Mouse (Mus musculus) CH12.LX (cell line): Measurements from ENCODE around the gene Qrfp. TPM values are rescaled to one million over a fixed set of nuclear protein-coding genes. Genes with fewer than 3 reads are reported as not detected.

Experiments
- DNase-seq: peaks from one replicate; pipeline ENCODE4 v3.0.0-alpha.2; 2013; ENCODE audit errors: extremely low read depth
- H3K27ac ChIP-seq: 2 replicates; pipeline ENCODE4 v1.5.1; 2012; ENCODE audit warnings: low read depth, mild to moderate bottlenecking, control low read depth, moderate library complexity; ENCODE audit not compliant: insufficient read depth
- H3K27me3 ChIP-seq: replicated peaks from 2 replicates; pipeline ENCODE3; 2012; ENCODE audit warnings: inconsistent platforms
- H3K36me3 ChIP-seq, 2 experiments: replicated peaks in 1 of 2; 2 replicates each; pipeline versions ENCODE3 to v1.6.1; 2012; ENCODE audit warnings: inconsistent platforms in 1 of 2, low read length in 1 of 2, mild to moderate bottlenecking in 1 of 2, mixed read lengths in 1 of 2, moderate library complexity in 1 of 2; ENCODE audit not compliant: control insufficient read depth in 1 of 2, insufficient read depth in 1 of 2
- H3K4me1 ChIP-seq, 2 experiments: 2 replicates each; pipeline ENCODE4 v1.6.1; 2012; ENCODE audit warnings: inconsistent platforms in 1 of 2, moderate library complexity in 1 of 2; ENCODE audit not compliant: insufficient read depth in 2 of 2, control insufficient read depth in 1 of 2
- H3K4me2 ChIP-seq: 2 replicates; pipeline ENCODE4 v1.6.1; 2012; ENCODE audit warnings: low read depth, mild to moderate bottlenecking, control low read depth; ENCODE audit not compliant: poor library complexity, insufficient read depth, severe bottlenecking
- H3K4me3 ChIP-seq, 3 experiments: fragments of 150-350 bp in 1 of 3; sonication (generic) in 1 of 3; replicated peaks in 1 of 3; 2 replicates each; pipeline versions ENCODE3 to v1.5.1; 2011 to 2012; ENCODE audit warnings: low read depth in 2 of 3, low read length in 2 of 3, mild to moderate bottlenecking in 2 of 3, moderate library complexity in 2 of 3, control low read depth in 1 of 3, improper control_type of control experiment in 1 of 3, inconsistent platforms in 1 of 3, mixed read lengths in 1 of 3; ENCODE audit not compliant: poor library complexity in 1 of 3
- H3K79me2 ChIP-seq: replicated peaks from 2 replicates; pipeline ENCODE4 v1.6.1; 2012; ENCODE audit warnings: mild to moderate bottlenecking, moderate library complexity; ENCODE audit not compliant: control insufficient read depth, poor library complexity, insufficient read depth, severe bottlenecking; ENCODE audit errors: extremely low read depth
- H3K9ac ChIP-seq: 2 replicates; pipeline ENCODE4 v1.6.1; 2012; ENCODE audit warnings: low read depth, mild to moderate bottlenecking, control low read depth, moderate library complexity; ENCODE audit not compliant: insufficient read depth
- H3K9me3 ChIP-seq: replicated peaks from 2 replicates; pipeline ENCODE3; 2012; ENCODE audit warnings: low read length, inconsistent platforms, mixed read lengths
- BHLHE40 ChIP-seq: IDR thresholded peaks from 2 replicates; pipeline ENCODE4 v1.6.1; 2011; ENCODE audit warnings: mild to moderate bottlenecking, low read depth, low read length, improper control_type of control experiment
- CHD1 ChIP-seq: IDR thresholded peaks from 2 replicates; pipeline ENCODE4 v1.6.1; 2012; ENCODE audit warnings: low read depth, low read length, improper control_type of control experiment, inconsistent platforms
- CHD2 ChIP-seq: IDR thresholded peaks from 2 replicates; pipeline ENCODE4 v1.6.1; 2011; ENCODE audit warnings: low read length, improper control_type of control experiment
- CTCF ChIP-seq, 2 experiments: IDR thresholded peaks in 1 of 2; conservative IDR thresholded peaks in 1 of 2; 2 replicates each; pipeline ENCODE4 v1.5.1; 2011 to 2012; ENCODE audit warnings: low read depth in 2 of 2, low read length in 2 of 2, improper control_type of control experiment in 1 of 2, inconsistent platforms in 1 of 2, mild to moderate bottlenecking in 1 of 2, moderate library complexity in 1 of 2
- E2F4 ChIP-seq: IDR thresholded peaks from 2 replicates; pipeline ENCODE4 v1.6.1; 2011; ENCODE audit warnings: low read depth, low read length, improper control_type of control experiment; ENCODE audit not compliant: insufficient replicate concordance
- EP300 ChIP-seq: IDR thresholded peaks from 2 replicates; pipeline ENCODE4 v1.6.1; 2011; ENCODE audit warnings: low read length, improper control_type of control experiment
- ETS1 ChIP-seq: conservative IDR thresholded peaks from 2 replicates; pipeline ENCODE4 v1.6.1; 2012; ENCODE audit warnings: low read depth, mild to moderate bottlenecking, inconsistent platforms, low read length, improper control_type of control experiment, moderate library complexity
- HCFC1 ChIP-seq: IDR thresholded peaks from 2 replicates; pipeline ENCODE4 v1.6.1; 2012; ENCODE audit warnings: low read depth, mild to moderate bottlenecking, inconsistent platforms, low read length, improper control_type of control experiment
- IRF4 ChIP-seq: IDR thresholded peaks from 2 replicates; pipeline ENCODE4 v1.6.1; 2014; ENCODE audit warnings: low read depth, mild to moderate bottlenecking, inconsistent platforms, low read length, improper control_type of control experiment
- JUN ChIP-seq: IDR thresholded peaks from 2 replicates; pipeline ENCODE4 v1.6.1; 2011; ENCODE audit warnings: low read depth, mild to moderate bottlenecking, low read length, improper control_type of control experiment, moderate library complexity; ENCODE audit not compliant: insufficient read depth
- JUND ChIP-seq: conservative IDR thresholded peaks from 2 replicates; pipeline ENCODE4 v1.6.1; 2011; ENCODE audit warnings: low read depth, low read length, improper control_type of control experiment
- KAT2A ChIP-seq: IDR thresholded peaks from 2 replicates; pipeline ENCODE4 v1.6.1; 2012; ENCODE audit warnings: low read length, improper control_type of control experiment, inconsistent platforms; ENCODE audit not compliant: insufficient replicate concordance
- MAFK ChIP-seq: IDR thresholded peaks from 2 replicates; pipeline ENCODE4 v1.6.1; 2011; ENCODE audit warnings: low read length, improper control_type of control experiment; ENCODE audit not compliant: insufficient replicate concordance
- MAX ChIP-seq: IDR thresholded peaks from 2 replicates; pipeline ENCODE4 v1.6.1; 2011; ENCODE audit warnings: low read length, improper control_type of control experiment
- MAZ ChIP-seq: IDR thresholded peaks from 2 replicates; pipeline ENCODE4 v1.6.1; 2012; ENCODE audit warnings: low read depth, mild to moderate bottlenecking, inconsistent platforms, low read length, improper control_type of control experiment, moderate library complexity
- RAD21 ChIP-seq: IDR thresholded peaks from 2 replicates; pipeline ENCODE4 v1.6.1; 2011; ENCODE audit warnings: low read depth, mild to moderate bottlenecking, low read length, improper control_type of control experiment, moderate library complexity
- RCOR1 ChIP-seq: conservative IDR thresholded peaks from 2 replicates; pipeline ENCODE4 v1.6.1; 2012; ENCODE audit warnings: low read depth, mild to moderate bottlenecking, inconsistent platforms, low read length, improper control_type of control experiment
- SMC3 ChIP-seq: IDR thresholded peaks from 2 replicates; pipeline ENCODE4 v1.6.1; 2011; ENCODE audit warnings: low read depth, low read length, improper control_type of control experiment
- TBP ChIP-seq: conservative IDR thresholded peaks from 2 replicates; pipeline ENCODE4 v1.6.1; 2011; ENCODE audit warnings: low read depth, low read length, improper control_type of control experiment
- TCF12 ChIP-seq: IDR thresholded peaks from 2 replicates; pipeline ENCODE4 v1.6.1; 2014; ENCODE audit warnings: low read depth, mild to moderate bottlenecking, inconsistent platforms, low read length, improper control_type of control experiment
- UBTF ChIP-seq: IDR thresholded peaks from 2 replicates; pipeline ENCODE4 v1.6.1; 2012; ENCODE audit warnings: low read depth, mild to moderate bottlenecking, inconsistent platforms, low read length, improper control_type of control experiment, moderate library complexity
- USF1 ChIP-seq: IDR thresholded peaks from 2 replicates; pipeline ENCODE4 v1.6.1; 2014; ENCODE audit warnings: low read depth, mild to moderate bottlenecking, inconsistent platforms, low read length, improper control_type of control experiment
- USF2 ChIP-seq: conservative IDR thresholded peaks from 2 replicates; pipeline ENCODE4 v1.6.1; 2011; ENCODE audit warnings: low read depth, low read length, improper control_type of control experiment
- ZMIZ1 ChIP-seq: IDR thresholded peaks from 2 replicates; pipeline ENCODE4 v1.6.1; 2012; ENCODE audit warnings: low read depth, mild to moderate bottlenecking, inconsistent platforms, low read length, improper control_type of control experiment
- ZNF384 ChIP-seq: IDR thresholded peaks from 2 replicates; pipeline ENCODE4 v1.6.1; 2012; ENCODE audit warnings: low read depth, low read length, improper control_type of control experiment, inconsistent platforms
- dilution Hi-C: fragments of 300-500 bp; cut with MboI; formaldehyde crosslinking; loops from 2 replicates; pipeline ENCODE4 v1.14.3; 2020; ENCODE audit warnings: low sequenced_read_pairs; ENCODE audit not compliant: extremely low pct_unique_long_range_greater_than_20kb, extremely low pct_ligation_motif_present
- in situ Hi-C: fragments of 300-500 bp; cut with MboI; formaldehyde crosslinking; loops from 3 replicates; pipeline ENCODE4 v1.14.3; 2019; ENCODE audit warnings: low sequenced_read_pairs, low pct_ligation_motif_present, low pct_unique_long_range_greater_than_20kb, mixed read lengths
- polyA plus RNA-seq: library from polyadenylated mRNA; unstranded; fragments of >175 nt; gene quantifications from 2 replicates; pipeline ENCODE4 v1.2.1, GENCODE M21; 2012; ENCODE audit warnings: low read depth; ENCODE audit not compliant: insufficient read length
- total RNA-seq, 2 experiments: library from RNA; depleted of rRNA; stranded (reverse); fragments of 300-350 nt in 1 of 2; fragments of >200 nt in 1 of 2; gene quantifications; 2 replicates each; pipeline ENCODE4 v1.2.3; 2012 to 2014

Qrfp gene
- total and polyA plus RNA-seq, 3 experiments, result not detected

DNA sequence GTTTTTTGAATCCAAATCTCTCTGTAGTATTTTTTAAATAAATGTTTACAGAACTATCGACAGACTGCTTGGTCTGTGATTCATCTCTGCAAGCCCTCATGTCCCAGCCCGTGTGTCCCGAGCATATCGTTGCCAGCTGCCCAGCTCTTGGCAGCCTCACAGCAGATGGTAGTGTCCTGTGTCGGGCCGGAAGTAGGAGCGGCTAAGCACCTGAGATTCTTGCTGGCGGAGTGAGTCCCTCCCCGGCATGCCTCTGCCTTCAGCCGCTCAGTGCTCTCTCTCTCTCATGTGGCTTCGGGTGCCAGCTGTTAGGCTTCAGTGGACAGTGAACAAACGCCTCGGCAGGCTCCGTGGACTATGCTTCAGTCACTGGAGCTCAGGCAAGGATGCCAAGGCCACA, 6.9 kb downstream of the Qrfp start:
- TF ChIP-seq E2F4, result no peak
- no peak for TF ChIP-seq JUND
- no peak for TF ChIP-seq RAD21
- TF ChIP-seq CHD2, result no peak
- TF ChIP-seq JUN, result no peak
- TF ChIP-seq IRF4, result no peak
- no peak for TF ChIP-seq KAT2A
- TF ChIP-seq MAFK, result no peak
- TF ChIP-seq UBTF, result no peak
- TF ChIP-seq ETS1, result no peak
- no peak for TF ChIP-seq MAX
- TF ChIP-seq ZMIZ1, result no peak
- TF ChIP-seq TBP, result no peak
- no peak for TF ChIP-seq EP300
- Histone ChIP-seq H3K9ac (no peak overlapping the region), H3K27ac (no peak overlapping the region), H3K4me1 (peaks cover 13 to 19% of the 10 kb centered on the region in 2 experiments), H3K4me2 (no peak overlapping the region), H3K4me3 (no peak overlapping the region), H3K9me3 (no peaks in the 10 kb centered on the region), H3K27me3 (no peaks in the 10 kb centered on the region), H3K79me2 (no peaks in the 10 kb centered on the region), H3K36me3 (peaks cover 50 to 65% of the 10 kb centered on the region in 2 experiments)
- in situ Hi-C loops (no loop called here), dilution Hi-C loops (no loop called here)
- no peak for DNase-seq

DNA sequence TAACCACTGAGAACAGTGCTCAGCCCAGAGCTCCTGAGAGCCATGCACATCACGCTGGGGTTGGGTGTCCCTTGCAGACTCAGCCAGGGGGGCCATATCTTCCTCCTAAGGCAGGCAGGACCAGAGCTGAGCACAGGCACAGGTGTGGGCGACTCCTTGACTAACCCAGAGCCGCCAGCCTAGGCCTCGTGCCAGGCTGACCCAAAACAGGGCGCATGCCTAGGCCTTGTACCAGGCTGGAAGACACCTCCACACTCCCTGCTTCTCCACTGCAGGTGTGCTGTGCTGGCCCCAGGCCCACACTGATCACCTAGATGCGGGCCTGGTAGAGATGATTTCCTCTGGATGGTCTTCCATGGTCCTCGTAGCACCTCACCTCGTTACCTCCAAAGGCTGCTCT, 7.6 kb downstream of the Qrfp start:
- Histone ChIP-seq H3K4me2 (no peak overlapping the region), H3K4me1 (peaks cover 13 to 19% of the 10 kb centered on the region in 2 experiments), H3K9me3 (no peaks in the 10 kb centered on the region), H3K9ac (no peak overlapping the region), H3K36me3 (peaks cover 54 to 72% of the 10 kb centered on the region in 2 experiments), H3K4me3 (no peak overlapping the region), H3K27ac (no peak overlapping the region), H3K79me2 (no peaks in the 10 kb centered on the region), H3K27me3 (no peaks in the 10 kb centered on the region)
- in situ Hi-C loops (no loop called here), dilution Hi-C loops (no loop called here)
- DNase-seq, result no peak
- TF ChIP-seq SMC3, result no peak
- TF ChIP-seq ZNF384, result no peak
- TF ChIP-seq KAT2A, result no peak
- no peak for TF ChIP-seq HCFC1
- no peak for TF ChIP-seq USF2
- TF ChIP-seq TCF12, result no peak
- no peak for TF ChIP-seq CTCF (conservative IDR thresholded peaks at IDR 0.05 in 1 of 2, IDR thresholded peaks at IDR 0.05 in 1 of 2; ENCODE audit: low read depth in 2 of 2, low read length in 2 of 2)
- TF ChIP-seq CHD1, result no peak
- no peak for TF ChIP-seq JUN
- no peak for TF ChIP-seq RCOR1
- no peak for TF ChIP-seq MAX
- TF ChIP-seq USF1, result no peak
- no peak for TF ChIP-seq MAZ
- no peak for TF ChIP-seq BHLHE40
- TF ChIP-seq JUND, result no peak
